Mouse (Mus musculus) lung, adult 2 months (tissue): ENCODE results near the gene Megf6.

Experiments used
- CTCF ChIP-seq: fragments of 200-500 bp; IDR thresholded peaks from 2 replicates; pipeline ENCODE4 v1.5.1; 2011; ENCODE audit warnings: mild to moderate bottlenecking, low read length, control low read depth; ENCODE audit not compliant: insufficient read depth
- POLR2A ChIP-seq: fragments of 200-500 bp; IDR thresholded peaks from 2 replicates; pipeline ENCODE4 v1.6.1; 2011; ENCODE audit warnings: low read depth, mild to moderate bottlenecking, control low read depth, low read length, borderline replicate concordance; ENCODE audit errors: extremely low read depth

DNA sequence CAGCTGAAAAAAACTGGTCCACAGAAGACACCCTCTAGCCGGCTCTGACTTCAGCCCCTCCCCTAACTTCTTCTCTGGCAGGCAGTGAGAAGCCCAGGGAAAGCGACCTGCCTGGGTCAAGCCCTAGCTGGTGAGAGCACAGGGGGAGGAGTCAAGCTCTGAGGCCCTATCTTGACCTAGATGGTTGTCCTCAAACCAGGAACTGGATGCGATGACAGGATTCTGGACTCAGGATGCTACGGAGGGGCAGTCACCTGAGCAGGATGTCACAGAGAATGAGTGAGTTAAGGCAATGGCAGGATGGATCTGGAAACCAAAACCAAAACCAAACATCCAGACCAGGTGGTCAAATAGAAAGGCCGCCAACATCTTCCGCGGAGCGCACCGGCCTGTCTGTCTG lies 127.2 kb downstream of the Megf6 start:
- TF ChIP-seq POLR2A, result no peak
- no peak for TF ChIP-seq CTCF
